Mouse (Mus musculus): ENCODE data around the gene Cnga3.

Gene Cnga3

DNA sequence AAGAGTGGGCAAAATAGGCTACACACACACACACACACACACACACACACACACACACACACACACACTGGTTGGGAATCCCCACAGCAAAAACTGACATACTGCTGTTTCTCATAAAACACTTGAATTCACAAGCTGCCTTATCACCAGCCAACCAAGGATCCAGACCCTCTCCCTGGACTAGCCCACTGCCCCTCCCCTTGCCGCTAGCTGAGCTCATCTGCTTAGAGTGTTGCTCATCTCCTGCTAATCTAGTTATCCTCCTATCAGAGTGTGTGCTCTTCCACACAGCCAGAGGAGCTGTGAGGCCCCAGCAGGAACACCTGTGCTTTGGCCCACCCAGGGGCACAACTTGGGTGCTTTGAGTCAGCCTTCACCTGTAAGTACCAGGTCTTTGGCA lies at the start of gene Cnga3:
Gene Cnga3 (plus strand): TSS at position 291 of the 400 bp plus-strand sequence.
- no peak for ATAC-seq (ENCODE audit: low TSS enrichment)

DNA sequence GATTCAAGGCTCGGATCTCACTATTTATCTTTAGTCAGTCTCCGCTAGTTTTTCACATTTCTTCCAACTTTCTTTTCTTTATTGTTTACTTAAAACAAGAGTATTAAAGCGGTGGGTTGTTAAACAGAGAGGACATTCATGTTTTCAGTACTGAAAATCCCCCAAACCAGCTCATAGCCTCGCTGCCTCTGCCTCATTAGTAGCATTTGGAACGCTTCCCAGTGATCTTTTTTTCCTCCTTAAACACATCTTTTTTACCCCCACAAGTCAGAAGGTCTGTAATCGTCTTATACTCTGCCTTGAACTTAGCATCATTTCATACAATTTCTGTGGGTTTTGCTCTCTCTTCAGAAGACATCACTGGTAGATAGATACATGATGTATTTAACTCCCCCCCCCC lies 48.2 kb upstream of the Cnga3 start:
- no peak for ATAC-seq (ENCODE audit: low TSS enrichment)

DNA sequence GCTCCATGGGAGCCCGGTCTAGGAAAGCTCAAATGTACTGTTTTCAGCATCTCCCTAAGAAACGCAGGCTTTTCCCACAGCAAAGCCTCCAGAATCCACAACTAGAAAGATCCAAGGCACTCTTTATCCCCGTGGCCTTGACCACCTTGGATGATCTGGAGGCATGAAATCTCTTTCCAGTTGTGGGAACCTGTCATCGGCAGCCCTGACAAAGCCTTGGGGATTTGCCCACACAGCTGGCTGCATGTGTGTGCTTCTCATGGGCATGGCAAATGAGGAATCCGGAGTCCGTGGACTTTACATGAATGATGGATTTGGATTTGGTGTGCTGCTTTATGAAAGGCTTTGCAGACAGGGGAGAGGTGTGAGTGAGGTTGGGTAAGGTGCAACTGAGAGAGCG lies 46.3 kb upstream of the Cnga3 start:
- no peak for ATAC-seq (ENCODE audit: low TSS enrichment)

DNA sequence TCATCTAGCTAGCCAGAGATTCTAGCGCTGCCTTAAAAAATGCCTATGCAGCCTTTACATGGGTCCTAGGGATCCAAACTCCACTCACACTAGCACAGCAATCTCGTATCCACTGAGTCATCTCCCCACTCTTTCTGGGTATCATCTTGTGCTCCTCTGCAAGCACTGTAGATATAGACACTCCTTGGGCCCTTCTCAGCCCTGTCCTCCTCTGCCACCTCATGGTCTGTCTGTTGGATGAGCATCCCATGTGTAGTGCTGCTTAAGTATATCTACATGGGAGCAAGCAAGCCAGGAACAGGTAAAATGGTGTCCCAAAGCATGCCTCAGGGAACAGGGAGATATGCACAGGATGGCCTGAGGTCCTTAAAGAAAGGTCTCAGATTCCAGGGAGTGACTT lies 36.4 kb upstream of the Cnga3 start:
- peak; percentile 88 for ATAC-seq (ENCODE audit: low TSS enrichment)

DNA sequence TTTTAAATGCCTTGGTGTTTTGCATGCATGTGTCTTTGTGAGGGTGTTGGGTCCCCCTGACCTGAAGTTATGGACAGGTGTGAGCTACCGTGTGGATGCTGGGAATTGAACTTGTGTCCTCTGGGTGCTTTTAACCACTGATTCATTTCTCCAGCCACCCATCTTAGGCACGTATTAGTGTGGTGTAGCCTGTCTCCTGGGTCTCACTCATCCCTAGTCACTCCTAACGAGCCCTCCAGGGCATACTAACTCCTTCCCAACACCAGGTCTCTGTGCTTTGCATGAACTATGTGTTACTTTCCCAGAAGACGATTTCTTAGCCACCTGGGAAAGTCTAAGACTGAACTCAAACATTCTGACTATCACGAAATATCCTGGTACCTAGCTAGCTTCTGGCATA lies 34.4 kb upstream of the Cnga3 start:
- ATAC-seq (ENCODE audit: low TSS enrichment), result no peak

DNA sequence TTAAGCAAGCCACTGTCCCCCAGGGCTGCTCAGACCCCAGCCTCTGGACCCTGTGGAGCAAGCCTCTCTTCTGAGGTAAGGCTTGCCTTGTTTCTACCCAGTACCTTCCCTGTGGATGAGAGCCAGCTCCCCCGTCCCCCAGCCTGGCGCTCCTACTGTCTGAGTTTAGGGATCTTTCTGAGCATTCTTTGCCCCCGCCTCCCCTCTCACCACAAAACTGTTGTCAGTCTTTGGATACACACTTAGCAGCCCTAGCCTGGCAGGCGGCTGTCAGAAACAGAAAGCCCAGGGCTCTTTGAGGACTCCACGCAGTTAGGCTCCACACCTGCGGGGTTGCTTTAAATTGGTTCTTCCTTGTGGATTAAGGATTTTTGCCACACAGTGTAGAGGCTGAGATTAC lies 27.2 kb upstream of the Cnga3 start:
- ATAC-seq (ENCODE audit: low TSS enrichment), result no peak

DNA sequence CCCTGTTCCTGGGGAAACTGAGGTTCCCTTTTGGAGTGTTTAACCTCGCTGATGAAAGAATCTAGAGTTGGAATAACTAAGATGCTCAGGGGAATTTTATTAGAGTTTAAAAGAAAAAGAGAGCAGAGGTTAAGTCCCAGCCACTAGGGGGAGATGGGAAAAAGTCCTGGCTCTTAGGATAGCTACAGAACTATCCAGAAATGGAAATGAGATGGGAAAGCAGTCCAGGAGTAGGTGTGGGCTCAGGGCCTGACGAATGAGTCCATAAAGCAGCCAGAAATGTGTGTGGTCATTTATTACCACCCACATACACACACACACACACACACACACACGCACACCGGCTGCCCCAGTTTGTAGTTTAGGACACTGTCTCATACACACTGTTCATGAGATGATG lies 19.6 kb upstream of the Cnga3 start:
- peak; percentile 62; the same call in 1 of the 2 replicates for ATAC-seq (ENCODE audit: low TSS enrichment)

DNA sequence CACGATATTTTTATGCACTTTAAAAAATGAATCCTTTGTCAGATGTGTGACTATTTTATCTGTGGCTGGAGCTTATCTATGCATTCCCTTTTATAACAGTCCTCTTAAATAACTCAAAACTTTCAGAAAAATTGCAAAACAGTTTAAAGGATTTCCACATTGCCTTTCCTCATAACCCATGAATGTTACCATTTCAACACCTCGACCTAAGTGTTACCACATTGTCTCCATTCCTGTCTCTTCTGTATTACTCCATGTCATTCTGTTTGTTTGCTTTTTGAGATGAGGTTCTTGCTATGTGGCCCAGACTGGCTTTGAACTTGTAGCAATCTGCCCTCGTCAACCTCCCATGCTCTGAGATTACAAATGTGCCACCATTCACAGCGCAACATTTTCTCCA lies 12.8 kb upstream of the Cnga3 start:
- no peak for ATAC-seq (ENCODE audit: low TSS enrichment)

DNA sequence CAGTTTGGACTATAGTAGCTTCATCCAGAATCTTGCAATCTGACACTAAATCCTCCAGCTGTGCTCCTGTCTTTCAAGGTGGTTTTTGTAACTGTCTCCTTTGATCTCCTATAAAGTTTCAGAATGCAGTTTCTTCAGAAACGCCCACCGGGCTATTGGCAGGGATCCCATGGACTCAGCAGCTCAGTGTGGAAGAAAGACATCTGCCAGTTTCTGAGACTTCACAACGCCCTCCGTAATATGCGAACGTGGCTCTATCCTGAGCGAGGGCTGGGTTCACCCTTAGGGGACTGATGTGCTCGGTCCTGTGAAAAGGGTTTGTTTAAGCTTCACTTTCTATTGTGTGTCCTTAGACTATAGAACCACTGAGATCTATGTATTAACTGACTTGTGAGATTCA lies 6.5 kb upstream of the Cnga3 start:
- no peak for ATAC-seq (ENCODE audit: low TSS enrichment)

DNA sequence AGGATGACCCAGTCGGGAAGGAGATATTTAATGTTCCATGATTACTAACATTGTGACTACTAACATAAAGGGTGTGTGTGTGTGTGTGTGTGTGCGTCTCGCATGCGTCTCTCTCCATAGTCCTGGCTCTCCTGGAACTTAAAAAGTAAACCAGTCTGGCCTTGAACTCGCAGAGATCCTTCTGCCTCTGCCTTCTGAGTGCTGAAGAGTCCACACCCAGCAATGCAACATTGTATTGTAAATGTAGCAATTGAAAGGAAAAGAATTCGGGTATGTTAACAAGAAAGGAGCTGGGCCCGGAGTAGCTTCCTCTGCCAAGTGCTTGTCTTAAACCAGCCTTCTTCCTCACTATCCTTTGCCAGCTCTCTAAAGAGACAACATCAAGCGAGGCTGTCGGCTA lies 1.9 kb upstream of the Cnga3 start:
- no peak for ATAC-seq (ENCODE audit: low TSS enrichment)

DNA sequence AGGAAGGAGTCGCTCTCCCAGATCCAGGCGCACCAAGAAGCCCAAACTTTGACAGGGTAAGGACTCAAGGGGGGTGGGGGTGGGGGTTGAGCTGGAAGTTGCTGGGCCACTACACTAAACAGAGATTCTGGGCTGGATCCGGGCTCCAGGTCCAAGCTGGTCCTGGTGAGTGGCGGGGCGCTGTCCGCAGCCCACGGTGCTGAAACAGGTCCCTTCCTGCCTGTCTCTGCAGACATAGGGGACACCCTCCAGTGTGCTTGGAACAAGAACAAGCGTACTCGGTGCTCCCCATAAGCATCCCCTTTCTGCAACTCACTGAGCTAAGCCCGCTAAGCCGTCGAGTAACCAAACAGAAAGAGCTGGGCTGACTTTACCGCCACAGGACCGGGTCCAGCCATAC lies 4.2 kb downstream of the Cnga3 start:
- no peak for ATAC-seq (ENCODE audit: low TSS enrichment)

DNA sequence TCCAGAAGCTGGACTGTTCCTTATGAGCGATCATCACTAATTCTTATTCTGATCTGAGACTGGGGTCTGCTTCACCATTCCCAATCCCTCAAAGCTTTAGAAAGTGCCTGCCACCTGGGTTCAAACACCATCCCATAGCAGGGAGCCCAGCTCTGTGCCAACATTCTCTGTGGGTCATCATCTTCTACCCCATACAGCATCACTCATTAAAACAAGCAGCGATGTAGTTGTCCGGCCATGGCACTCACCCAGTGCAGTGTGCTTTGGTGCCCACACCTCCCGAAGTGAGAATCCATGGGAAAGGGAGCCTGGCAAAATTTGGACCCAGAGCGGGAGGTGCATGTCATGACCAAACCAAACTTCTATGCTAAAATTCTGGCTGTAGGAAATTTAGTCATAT lies 5.4 kb downstream of the Cnga3 start:
- no peak for ATAC-seq (ENCODE audit: low TSS enrichment)

DNA sequence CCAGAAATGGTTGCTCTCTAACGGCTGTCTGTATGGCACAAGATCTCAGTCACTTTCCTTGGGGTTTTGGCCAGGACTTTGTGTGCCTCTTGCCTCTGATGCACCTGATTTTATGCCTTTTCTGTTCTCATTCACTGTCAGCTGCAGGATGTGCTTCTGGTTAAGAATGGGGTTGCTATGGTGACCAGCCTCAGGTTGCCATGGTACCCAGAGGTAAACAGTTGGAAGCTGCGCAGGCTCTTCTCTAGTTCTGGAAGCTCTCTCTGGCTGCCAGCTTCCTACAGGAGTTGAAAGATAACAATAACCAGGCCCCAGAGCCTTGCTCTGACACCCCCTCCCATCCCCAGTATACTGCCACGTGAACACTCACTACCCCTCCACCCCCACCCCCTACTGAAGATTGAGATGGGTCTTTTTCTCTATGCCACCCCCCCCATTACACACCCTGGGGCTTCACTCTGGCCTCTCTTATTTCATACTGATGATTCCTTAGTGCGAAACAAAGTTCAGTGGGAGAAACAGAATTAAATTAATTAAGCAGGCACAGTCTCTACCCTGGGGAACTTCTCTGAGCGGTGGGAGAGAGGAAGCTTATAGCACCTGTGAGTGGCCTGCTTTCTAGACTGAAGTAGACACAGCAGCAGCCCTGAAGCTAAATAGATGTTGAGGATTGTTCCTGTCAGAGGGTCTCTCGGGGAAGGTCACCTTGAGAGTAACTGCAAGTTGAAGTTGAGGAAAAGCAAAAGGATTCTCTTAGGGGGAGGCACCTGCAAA lies 6.1 kb downstream of the Cnga3 start:
- peak; percentile 100 for ATAC-seq (ENCODE audit: low TSS enrichment)

DNA sequence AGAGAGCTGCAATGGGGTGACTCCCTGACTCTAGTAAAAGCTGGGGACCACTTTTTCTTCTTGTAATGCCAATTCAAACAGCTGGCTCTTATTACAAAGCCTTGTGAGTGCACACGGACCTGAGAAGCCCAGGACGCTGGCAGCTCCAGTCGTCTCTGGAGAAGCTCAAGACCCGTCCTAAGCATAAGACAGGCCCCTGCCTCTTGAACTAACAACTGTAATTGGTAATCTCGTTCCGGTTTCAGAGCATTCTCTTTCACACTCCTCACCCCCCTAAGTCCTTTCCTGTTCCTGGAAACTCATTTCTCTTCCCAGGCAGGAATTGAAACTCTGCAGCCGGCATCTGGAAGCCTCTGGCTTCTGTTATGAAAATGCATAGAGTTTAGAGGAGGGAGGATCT lies 7.8 kb downstream of the Cnga3 start:
- no peak for ATAC-seq (ENCODE audit: low TSS enrichment)

DNA sequence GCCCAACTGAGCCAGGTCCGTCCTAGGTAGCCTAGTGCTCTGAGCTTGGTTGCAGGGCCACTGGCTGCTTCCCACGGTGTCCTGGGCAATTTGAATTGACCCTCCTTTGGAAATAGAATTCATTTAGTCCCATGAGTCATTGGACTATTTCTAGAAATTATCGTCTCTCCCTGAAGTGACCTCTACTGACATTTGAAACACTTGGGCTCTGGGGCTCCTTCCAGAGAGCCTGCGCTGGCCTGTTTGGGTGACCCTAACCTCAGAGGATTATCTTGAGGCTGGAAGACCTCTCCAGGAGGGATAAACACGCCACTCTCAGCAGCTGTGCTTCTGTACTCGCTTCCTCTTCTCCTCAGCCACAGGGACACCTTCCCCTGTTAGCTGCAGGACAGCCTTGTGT lies 16.2 kb downstream of the Cnga3 start:
- no peak for ATAC-seq (ENCODE audit: low TSS enrichment)

DNA sequence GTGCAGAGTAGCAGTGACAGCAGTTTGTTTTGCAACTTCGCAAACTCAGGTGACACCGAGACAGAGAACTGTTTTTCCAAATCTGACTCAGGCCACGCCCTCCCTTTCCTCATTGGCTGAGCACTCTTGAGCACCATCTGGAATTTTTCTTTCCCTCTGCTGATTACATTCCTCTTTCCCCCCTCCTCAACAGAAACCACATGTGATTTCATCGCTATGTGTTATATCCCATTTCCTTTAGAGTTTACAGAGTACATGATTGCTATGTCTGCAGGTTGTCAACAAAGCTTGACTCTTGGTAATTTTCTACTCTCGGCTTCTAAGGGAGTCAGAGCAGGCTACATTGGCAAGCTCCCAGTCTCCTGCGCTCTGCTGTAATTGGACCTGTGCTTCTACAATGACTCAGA lies 17.1 kb downstream of the Cnga3 start:
- ATAC-seq (ENCODE audit: low TSS enrichment), result peak; percentile 72

DNA sequence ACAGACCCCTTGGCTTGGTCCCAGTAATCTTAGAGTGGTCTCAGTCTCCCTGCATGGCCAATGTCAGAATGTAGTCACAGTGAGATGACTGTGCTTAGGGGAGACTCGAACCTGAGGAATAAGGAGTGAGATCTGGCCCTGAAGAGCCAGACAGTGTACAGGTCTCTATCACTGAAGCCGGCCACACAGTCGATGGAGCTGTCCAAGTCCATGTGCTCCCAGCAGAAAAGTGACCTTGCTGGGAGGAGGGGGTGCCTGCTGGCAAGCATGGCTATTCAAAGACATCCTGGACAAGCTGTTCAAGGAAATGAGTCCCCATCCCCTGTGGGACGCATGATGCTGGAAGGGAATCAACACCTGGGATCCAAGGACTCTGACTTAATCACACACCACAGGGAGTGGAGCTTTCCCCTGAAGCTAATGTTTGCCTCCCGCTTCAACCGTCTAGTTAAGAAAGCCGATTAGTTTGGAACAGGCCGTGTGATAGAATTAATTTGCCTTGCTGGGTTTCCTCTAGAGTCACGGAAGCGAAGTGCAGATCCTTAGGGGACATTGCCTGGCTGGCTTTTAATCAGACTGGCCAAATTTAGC lies 24.9 kb downstream of the Cnga3 start:
- ATAC-seq (ENCODE audit: low TSS enrichment), result no peak

DNA sequence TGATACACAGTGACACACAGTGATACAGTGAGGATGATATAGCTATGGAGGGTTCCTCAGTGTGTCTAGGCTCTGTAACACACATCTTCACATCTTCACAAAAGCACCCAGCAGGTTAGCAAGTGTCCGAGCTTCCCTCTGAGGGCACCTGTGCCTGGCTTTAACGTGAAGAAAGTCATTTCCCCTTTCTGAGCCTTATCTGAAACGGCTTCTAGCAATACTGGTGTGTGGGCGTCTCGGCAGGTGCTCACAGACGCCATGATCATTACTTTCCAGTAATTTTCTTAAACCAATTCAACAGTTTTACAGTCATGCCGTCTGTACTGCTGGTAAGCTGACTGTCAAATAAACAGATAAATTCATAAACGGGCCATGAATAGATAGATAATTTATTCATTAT lies 28.0 kb downstream of the Cnga3 start:
- no peak for ATAC-seq (ENCODE audit: low TSS enrichment)

DNA sequence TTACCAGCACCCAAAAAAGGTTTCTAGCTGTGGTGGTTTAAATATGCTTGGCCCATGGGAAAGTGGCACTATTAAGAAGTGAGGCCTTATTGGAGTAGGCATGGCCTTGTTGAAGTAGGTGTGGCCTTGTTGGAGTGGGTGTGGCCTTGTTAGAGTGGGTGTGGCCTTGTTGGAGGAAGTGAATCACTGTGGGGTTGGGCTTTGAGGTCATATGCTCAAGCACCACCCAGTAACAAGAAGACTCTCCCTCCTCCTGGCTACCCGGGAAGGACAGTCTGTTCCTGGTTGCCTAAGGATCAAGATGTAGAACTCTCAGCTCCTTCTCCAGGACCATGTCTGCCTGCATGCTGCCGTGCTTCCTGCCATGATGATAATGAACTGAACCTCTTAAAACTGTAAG lies 32.2 kb downstream of the Cnga3 start:
- ATAC-seq (ENCODE audit: low TSS enrichment), result no peak

DNA sequence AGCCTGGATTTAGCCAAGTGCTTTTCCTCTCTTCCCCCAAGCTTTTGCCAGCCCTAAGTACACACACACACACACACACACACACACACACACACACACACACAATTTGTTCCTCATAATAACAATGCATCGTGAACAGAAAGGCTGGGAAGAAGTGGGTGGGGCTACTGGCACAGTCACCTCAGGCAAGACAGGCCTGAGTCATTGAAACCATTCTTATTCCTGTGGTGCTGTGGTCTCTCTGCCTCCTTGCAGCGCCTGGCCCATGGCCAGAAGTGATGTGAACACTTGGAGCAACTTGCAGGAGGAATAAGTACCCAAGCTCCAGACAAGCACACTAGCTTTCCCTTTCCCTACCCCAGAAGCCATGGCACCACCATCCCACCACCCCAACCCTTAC lies 34.2 kb downstream of the Cnga3 start:
- peak; percentile 47; the same call in 1 of the 2 replicates for ATAC-seq (ENCODE audit: low TSS enrichment)

DNA sequence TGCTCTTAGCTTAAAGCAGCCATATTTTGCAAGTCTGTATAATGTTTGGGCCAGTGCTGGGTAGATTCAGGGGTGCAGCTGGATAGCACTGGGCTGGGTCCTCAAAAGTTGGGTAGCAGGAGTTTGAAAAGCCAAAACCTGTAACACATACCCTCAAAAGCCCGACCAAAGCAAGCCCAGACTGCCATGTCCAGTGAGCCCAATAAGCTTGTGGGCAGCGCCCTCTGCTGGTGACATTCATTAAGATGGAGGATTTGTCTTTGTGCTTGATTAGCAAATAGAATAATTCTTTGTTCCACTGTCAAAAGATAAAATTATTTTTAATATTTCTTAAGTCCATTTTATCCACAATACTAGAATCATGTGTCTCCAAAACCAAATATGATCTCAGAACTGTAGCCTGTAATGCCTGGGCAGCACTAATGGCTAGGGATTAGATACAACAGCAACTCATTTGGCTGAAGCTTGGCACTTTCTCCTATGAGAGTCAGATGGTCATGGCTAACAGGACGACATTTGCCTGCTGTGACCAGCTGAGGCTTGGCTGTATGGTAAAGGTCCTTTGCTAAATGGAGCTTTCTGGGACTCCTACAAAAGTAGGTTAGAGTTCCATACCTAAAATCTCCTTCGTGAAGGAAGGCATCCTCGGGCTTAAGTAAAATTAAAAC lies 36.5 kb downstream of the Cnga3 start:
- peak; percentile 57; the same call in 1 of the 2 replicates for ATAC-seq (ENCODE audit: low TSS enrichment)

DNA sequence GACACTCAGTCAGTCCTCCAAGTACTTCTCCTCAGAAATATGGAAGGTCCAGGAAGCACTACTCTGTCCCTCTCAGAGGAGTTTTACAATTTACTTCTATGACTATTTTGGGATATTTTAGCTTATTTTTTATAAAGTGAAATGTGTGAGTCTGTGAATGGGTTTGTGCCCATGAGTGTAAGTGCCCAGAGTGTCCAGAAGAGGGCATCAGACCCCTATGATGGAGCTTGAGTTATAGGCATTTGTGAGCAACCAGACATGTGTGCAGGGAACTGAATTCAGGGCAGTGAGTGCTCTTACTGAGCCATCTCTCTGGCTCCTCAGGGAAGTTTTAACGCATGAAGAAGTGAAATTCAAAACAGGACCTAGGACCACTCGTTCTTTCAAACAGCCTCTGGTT lies 44.2 kb downstream of the Cnga3 start:
- no peak for ATAC-seq (ENCODE audit: low TSS enrichment)

DNA sequence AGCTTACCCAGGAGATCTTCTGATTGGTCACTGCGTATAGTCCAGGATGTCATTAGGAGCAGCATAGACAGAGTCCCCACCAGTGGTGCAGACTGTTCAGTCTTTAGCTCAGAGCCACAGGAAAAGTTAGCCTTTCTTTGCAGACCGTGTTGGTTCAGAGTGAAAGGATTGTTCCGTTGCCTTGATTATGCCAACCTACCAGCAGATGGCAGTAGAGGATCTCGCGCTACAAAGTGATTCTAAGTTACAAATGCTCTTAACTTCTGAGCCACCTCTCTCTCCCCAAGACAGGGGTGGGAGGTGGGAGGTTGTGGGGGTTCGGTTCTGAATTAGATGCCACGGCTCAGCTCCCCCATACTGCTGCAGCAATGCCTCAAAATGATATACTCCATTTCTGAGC lies 58.2 kb downstream of the Cnga3 start:
- peak; percentile 87 for ATAC-seq (ENCODE audit: low TSS enrichment)

Measured in frontal cortex, adult (tissue).